Mouse (Mus musculus): Measurements from ENCODE around the gene Serpina11. TPM values are rescaled to one million over a fixed set of nuclear protein-coding genes. Genes with fewer than 3 reads are reported as not detected.
"Not testable (repeated sequence)": the region's sequence is repeated elsewhere in the genome, so short reads cannot be mapped to it uniquely, and the experiment has no call there.

Gene Serpina11
- total RNA-seq, 4 experiments from 2014 or later = 0.32 TPM; not detected in 3

DNA sequence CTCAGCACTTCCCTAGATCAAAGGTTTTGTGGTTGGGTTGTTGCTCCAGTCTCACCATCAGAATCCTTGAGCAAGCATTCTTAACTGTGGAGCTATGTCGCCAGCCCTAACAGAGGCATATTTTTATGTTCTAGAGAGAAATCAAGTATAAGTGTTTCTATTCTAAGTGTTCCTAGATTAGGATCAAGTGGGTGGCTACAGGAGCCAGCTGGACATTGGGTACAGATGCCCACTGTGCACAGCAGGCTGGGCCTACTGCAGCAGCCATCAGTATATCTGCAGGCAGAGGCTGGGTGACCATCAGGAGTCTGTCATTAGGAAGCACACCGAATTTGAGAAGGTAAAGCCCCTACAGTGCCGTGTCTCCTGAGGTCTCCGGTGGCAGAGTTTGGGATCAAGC lies 18.7 kb downstream of the Serpina11 start:
- no peak for DNase-seq (ENCODE audit: low spot score)

DNA sequence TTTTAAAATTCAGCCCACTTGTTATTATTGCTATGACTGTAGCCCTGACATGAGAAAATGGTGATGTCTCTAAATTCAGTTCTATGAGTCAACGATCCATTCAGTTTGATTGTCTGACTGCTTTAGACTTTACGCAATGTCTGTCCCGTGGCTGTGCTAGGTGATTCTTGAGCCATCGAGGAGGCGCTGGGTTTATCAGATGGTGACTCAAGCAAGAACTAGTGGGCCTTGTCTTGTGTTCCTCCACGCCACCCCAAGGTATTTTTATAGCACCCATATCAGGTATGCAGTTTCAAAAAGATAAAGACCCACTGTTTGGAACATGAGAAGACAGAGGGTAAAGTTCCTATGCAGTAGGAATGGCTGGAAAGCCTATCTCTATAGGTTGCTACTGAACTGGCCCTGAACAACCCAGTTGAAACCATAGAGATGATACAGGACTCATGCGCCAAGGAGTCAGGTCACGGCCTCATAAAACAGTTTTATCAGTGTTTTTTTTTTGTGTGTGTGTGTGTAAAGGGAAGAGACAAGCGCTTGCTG lies 20.1 kb downstream of the Serpina11 start:
- no peak for DNase-seq (ENCODE audit: low spot score)

DNA sequence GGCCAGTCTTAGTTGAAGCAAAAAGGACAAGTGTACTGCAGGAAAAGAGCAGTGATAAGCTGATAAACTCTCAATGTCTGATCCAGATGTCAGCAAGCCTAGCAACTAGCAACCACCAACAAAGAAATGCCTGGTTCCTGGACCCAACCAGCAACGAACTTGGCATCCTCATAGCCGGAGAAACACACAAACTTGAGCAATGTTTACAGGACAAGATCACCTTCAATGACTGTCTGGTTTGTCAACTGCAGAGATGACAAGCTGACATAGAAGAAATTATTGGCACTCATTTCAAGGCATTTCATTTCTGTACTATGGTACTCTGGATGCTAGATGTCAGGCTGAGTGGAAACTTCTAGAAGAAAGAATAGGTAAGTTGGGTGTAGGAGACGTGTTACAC lies 23.0 kb downstream of the Serpina11 start:
- DNase-seq (ENCODE audit: low spot score) = no peak

DNA sequence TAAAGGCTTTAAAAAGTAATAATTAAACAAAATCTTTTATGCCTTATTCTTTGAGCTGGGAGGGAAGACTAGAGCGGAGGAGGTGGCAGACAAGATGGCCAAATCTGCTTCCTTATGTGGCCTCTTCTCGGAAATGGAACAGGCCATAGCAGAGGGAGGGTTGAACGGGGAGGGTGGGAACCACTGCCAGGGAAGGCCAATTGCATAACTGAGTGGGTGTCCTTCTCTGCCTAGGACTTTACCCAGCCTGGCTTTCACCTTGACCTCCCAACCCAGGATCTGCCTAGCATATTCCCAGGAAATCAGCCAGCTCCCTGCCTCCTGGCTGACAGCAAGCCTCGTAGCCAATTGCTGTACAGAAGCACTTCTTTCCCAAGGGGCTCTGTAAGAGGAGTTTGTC lies 26.5 kb downstream of the Serpina11 start:
- DNase-seq (ENCODE audit: low spot score) = no peak

DNA sequence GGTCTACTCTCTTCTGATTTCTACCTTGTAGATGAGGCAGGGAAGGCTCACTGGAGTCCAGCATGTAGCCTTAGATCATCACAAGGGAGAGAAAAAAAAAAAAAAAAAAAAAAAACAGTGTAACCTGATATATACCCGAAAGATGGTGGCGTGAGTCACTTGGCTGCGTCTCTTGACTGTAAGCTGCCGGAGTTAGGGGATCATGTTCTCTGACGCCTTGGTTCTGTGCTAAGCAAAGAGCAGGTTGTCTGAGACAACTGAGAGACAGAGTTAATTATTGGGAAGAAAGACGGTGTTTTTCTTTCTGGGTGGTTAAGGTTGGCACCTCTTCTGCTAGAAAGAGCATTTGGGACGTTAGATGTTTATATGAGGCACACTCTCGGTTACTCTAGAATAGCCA lies 26.9 kb downstream of the Serpina11 start:
- DNase-seq (ENCODE audit: low spot score) = no peak

DNA sequence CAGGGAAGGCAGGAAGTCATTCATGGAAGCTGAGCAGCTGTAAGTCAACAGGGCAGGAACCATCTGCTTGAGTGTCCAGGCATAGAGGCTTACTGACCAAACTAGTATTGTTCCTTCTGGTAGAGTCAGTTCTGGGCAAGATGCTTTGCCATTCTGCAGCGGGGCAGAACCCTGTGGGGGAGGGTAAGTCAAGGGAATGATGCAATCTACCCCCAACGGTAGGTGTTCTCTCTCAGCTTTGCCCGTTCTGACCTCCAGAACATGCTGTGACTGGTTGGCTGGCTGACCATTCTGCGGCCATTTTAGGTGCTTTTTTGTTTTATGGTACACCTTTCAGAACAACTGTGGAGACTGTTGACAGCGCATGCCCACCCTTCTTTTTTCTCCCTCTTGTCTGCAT lies 27.4 kb downstream of the Serpina11 start:
- no peak for DNase-seq (ENCODE audit: low spot score)

DNA sequence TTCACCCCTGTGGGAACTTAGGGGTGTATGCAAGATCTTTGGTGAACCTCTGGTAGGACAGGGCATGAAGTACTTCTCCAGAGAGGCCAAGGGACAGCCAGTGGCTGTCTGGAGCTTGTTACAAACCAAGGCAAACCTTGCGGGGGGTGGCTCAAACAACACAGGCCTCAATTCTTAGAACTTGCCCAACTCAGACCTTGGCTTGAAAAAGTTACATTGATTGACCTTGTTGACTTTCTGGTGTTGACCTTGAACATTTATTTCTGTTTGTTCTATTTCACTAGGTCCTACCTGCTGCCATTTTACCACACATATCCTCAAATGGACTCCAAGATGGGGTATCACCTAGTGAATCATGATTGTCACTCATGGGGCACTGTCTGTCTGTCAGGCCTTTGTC lies 28.0 kb downstream of the Serpina11 start:
- no peak for DNase-seq (ENCODE audit: low spot score)

DNA sequence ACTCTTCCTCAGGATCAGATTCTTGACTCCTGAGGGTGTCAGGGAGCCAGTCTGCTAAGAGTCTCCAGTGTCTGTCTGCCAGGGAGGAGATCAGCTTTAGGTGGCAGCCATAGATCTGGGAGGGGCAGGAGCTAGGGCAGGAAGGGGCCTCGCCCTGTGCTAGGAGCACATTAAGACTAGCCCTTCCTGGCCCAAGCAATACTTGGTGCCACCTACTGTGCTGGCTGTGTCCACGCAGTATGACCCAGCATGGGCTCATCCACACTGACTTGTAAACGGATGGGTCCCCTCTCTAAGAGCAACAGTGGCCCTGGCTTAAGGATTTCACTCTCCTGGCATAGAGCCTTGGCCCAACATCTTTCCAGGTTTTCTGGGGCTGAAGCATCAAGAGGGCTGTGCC lies 31.0 kb downstream of the Serpina11 start, which contains the start of gene Serpina1e:
TSS of gene Serpina1e (minus strand) at position 178 of the 400 bp plus-strand sequence.
- DNase-seq (ENCODE audit: low spot score) = no peak

DNA sequence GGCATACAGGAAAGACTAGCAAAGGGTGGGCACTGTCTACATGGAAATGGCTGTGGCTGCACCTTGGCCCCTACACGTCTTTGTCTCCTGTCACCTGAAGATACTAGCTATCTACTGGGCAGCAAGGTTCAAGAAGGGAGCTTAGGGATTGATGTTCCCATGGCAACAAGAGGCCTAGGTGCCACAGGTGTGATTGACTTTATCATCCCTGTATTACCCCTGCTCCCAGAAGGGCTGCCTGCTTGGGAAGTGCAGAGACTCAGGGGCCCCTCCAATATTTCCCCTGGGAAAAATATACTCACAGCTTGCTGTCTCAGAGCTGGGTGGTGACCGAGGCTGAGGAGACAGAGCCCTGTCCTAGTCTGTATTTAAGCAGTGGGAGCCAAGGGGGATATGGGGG lies 33.2 kb downstream of the Serpina11 start:
- DNase-seq (ENCODE audit: low spot score) = not testable (repeated sequence)

DNA sequence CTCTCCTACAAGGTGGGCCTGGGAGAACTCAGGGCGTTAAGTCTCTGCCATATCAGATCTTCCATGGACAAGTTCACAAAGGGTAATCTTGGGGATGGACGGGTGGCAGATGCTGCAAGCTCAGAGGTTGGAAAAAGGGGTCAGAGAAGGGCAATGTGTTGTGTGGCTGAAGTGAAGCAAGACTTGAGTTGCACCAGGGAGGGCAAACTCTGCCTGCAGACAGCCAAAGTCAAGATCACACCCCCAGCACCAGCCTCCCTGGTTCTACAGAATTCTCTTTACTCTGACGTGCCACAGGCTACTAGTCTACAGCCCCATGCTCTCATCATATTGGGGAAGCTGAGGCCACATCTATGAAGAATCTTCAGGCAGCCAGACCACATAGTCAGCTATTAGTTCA lies 36.8 kb downstream of the Serpina11 start:
- not testable (repeated sequence) for DNase-seq (ENCODE audit: low spot score)

DNA sequence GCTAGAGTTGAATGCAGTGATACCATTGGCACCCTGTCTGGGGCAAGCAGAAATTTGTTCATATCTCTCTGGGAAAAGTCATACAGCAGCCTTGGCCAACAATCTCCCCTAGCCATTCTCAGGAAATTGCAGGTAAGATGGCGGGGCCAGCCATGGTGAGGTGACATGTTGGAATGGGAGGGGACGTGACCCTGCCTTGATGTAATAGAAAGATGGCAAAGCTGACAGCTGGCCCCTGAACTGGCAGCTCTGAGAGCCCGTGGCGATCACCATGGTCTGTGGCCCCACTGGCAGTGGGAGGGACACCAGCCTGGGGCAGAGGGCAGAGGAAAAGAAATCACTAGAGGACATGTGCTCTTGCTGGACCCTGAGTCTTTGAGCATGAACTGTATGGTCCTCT lies 43.5 kb downstream of the Serpina11 start:
- DNase-seq (ENCODE audit: low spot score) = no peak

Other genes with a start within 250 kb of the Serpina11 start
- gene Serpina1d, start 216.4 kb downstream of the Serpina11 start, total RNA-seq (2022) = under 1 TPM in 3 of 4 experiments, not detected in 1; 0.52 to 0.95 (median 0.53) TPM
- gene Serpina1b, start 159.6 kb downstream of the Serpina11 start, total RNA-seq (2022) = 1 to 10 TPM in 1 of 4 experiments, under 1 TPM in 2, not detected in 1; 0.47 to 6.7 (median 0.88) TPM
- under 1 TPM in 1 of 4 experiments, not detected in 3; 0.17 TPM for gene Serpina1a, start 126.4 kb downstream of the Serpina11 start, total RNA-seq (2022)
- gene Serpina1c, start 85.1 kb downstream of the Serpina11 start, total RNA-seq (2022) = under 1 TPM in 1 of 4 experiments, not detected in 3; 0.52 TPM
- under 1 TPM; 0.19 to 0.44 (median 0.36) TPM for gene Serpina1e, start 31.0 kb downstream of the Serpina11 start, total RNA-seq (2022)
- gene Serpina9, start 23.8 kb upstream of the Serpina11 start, total RNA-seq (2022) = under 1 TPM in 3 of 4 experiments, not detected in 1; 0.08 to 0.11 (median 0.09) TPM
- gene Serpina12, start 54.5 kb upstream of the Serpina11 start, total RNA-seq (2022) = not detected
- gene Serpina5, start 111.2 kb upstream of the Serpina11 start, total RNA-seq (2022) = not detected
- gene Serpina3a, start 122.8 kb upstream of the Serpina11 start, total RNA-seq (2022) = not detected
- gene Serpina3b, start 138.0 kb upstream of the Serpina11 start, total RNA-seq (2022) = not detected
- gene Serpina3c, start 163.9 kb upstream of the Serpina11 start, total RNA-seq (2022) = under 1 TPM; 0.41 to 0.63 (median 0.58) TPM
- gene Serpina3f, start 224.6 kb upstream of the Serpina11 start, total RNA-seq (2022) = not detected
- gene Serpina3g, start 246.3 kb upstream of the Serpina11 start, total RNA-seq (2022) = 1 to 10 TPM in 3 of 4 experiments, under 1 TPM in 1; 0.84 to 2.1 (median 1.8) TPM

Data from heart, adult 8-10 months (tissue).